Mouse (Mus musculus) midbrain, embryonic 12.5 days (tissue): ENCODE results near the gene Gfod1. TPM values are rescaled to one million over a fixed set of nuclear protein-coding genes. Genes with fewer than 3 reads are reported as not detected.

Experiments used
- ATAC-seq: fragments of 200-750 bp; cut with Nextera tagmentation; 2 replicates; pipeline ENCODE4 v1.8.0; 2017; ENCODE audit warnings: low read depth, moderate TSS enrichment, moderate library complexity; ENCODE audit not compliant: low FRiP score
- H3K27ac ChIP-seq: fragments of 300-500 bp; sonication (generic); replicated peaks from 2 replicates; pipeline ENCODE4 v1.5.1; 2016; ENCODE audit warnings: mild to moderate bottlenecking
- H3K27me3 ChIP-seq: fragments of 300-500 bp; sonication (generic); 2 replicates; pipeline ENCODE4 v1.6.1; 2016; ENCODE audit warnings: mild to moderate bottlenecking
- H3K36me3 ChIP-seq: fragments of 300-500 bp; sonication (generic); 2 replicates; pipeline ENCODE4 v1.6.1; 2016
- H3K4me1 ChIP-seq: fragments of 300-500 bp; sonication (generic); 2 replicates; pipeline ENCODE4 v1.6.1; 2016
- H3K4me2 ChIP-seq: fragments of 300-500 bp; sonication (generic); replicated peaks from 2 replicates; pipeline ENCODE4 v1.6.1; 2016; ENCODE audit warnings: mild to moderate bottlenecking, moderate library complexity
- H3K4me3 ChIP-seq: fragments of 300-500 bp; sonication (generic); 2 replicates; pipeline ENCODE4 v1.5.1; 2016; ENCODE audit warnings: mild to moderate bottlenecking
- H3K9ac ChIP-seq: fragments of 300-500 bp; sonication (generic); replicated peaks from 2 replicates; pipeline ENCODE4 v1.6.1; 2016; ENCODE audit warnings: mild to moderate bottlenecking, moderate library complexity
- H3K9me3 ChIP-seq: fragments of 300-500 bp; sonication (generic); 2 replicates; pipeline ENCODE4 v1.6.1; 2016; ENCODE audit warnings: mild to moderate bottlenecking
- WGBS: fragments of 180-500 bp; shearing (Covaris S2); methylation state at CpG from one replicate; pipeline ENCODE4 v1.1.7; 2016; 5-methylcytosine and 5-hydroxymethylcytosine counted together
- polyA plus RNA-seq: library from polyadenylated mRNA; unstranded; fragments of >200 nt; fragmentation: Nextera tagmentation; extraction: Ambion mirVana; gene quantifications from 2 replicates; pipeline ENCODE4 v1.2.1, GENCODE M21; 2016

Gene Gfod1
- polyA plus RNA-seq, 1 experiment from 2014 or later = 1.6 TPM

- no peak for ATAC-seq
- H3K4me1 ChIP-seq = no peaks in the 10 kb centered on the region
- 72% methylated on average over 3 of the region's 3 CpGs for WGBS
- H3K9me3 ChIP-seq = no peaks in the 10 kb centered on the region
- H3K4me2 ChIP-seq = no peak overlapping the region
- H3K9ac ChIP-seq = no peak overlapping the region
- H3K36me3 ChIP-seq = no peaks in the 10 kb centered on the region
- no peak overlapping the region for H3K27ac ChIP-seq
- no peaks in the 10 kb centered on the region for H3K27me3 ChIP-seq
- no peak overlapping the region for H3K4me3 ChIP-seq
These were observed 15.4 kb upstream of the Gfod1 start for GRCm38 (mm10) chr13:43319396-43319795.

- H3K4me1 ChIP-seq = no peaks in the 10 kb centered on the region
- H3K36me3 ChIP-seq = no peaks in the 10 kb centered on the region
- H3K27me3 ChIP-seq = no peaks in the 10 kb centered on the region
- no peak for ATAC-seq
- H3K4me3 ChIP-seq = no peak overlapping the region
- H3K27ac ChIP-seq = no peak overlapping the region
- no peak overlapping the region for H3K4me2 ChIP-seq
- H3K9ac ChIP-seq = no peak overlapping the region
- 81% methylated on average over 5 of the region's 5 CpGs for WGBS
- H3K9me3 ChIP-seq = no peaks in the 10 kb centered on the region
These were observed 13.4 kb upstream of the Gfod1 start for GRCm38 (mm10) chr13:43317411-43317810.

- Histone ChIP-seq H3K4me2 (no peak overlapping the region), H3K36me3 (no peaks in the 10 kb centered on the region), H3K4me1 (peaks cover 24% of the 10 kb centered on the region), H3K9me3 (peaks cover 8% of the 10 kb centered on the region), H3K27me3 (peaks cover 52% of the 10 kb centered on the region), H3K27ac (no peak overlapping the region), H3K4me3 (0 out of 2 replicates have a peak overlapping the region, but pooled peaks have one; percentile 74), H3K9ac (no peak overlapping the region)
- ATAC-seq = no peak
- WGBS = 74% methylated on average over 15 of the region's 15 CpGs
These were observed 1.4 kb upstream of the Gfod1 start for GRCm38 (mm10) chr13:43305181-43305924.

- Histone ChIP-seq H3K36me3 (no peaks in the 10 kb centered on the region), H3K4me1 (peaks cover 24% of the 10 kb centered on the region), H3K27ac (peak overlapping the region; percentile 76), H3K4me2 (peak overlapping the region; percentile 98), H3K27me3 (peaks cover 58% of the 10 kb centered on the region), H3K9ac (peak overlapping the region; percentile 75; the same call in 1 of the 2 replicates), H3K4me3 (peak overlapping the region; percentile 74), H3K9me3 (peaks cover 4% of the 10 kb centered on the region)
- 29% methylated on average over 11 of the region's 11 CpGs for WGBS
- ATAC-seq = peak; percentile 34; the same call in 1 of the 2 replicates
These were observed 728 bp upstream of the Gfod1 start for GRCm38 (mm10) chr13:43304700-43305099.

- no peaks in the 10 kb centered on the region for H3K36me3 ChIP-seq
- under 1% methylated on average over 77 of the region's 78 CpGs for WGBS
- no peaks in the 10 kb centered on the region for H3K9me3 ChIP-seq
- peak; percentile 57; the same call in 1 of the 2 replicates for ATAC-seq
- H3K27ac ChIP-seq = peak overlapping the region; percentile 76
- H3K9ac ChIP-seq = peak overlapping the region; percentile 75
- H3K4me1 ChIP-seq = peaks cover 30% of the 10 kb centered on the region
- peaks cover 64% of the 10 kb centered on the region for H3K27me3 ChIP-seq
- peak overlapping the region; percentile 98 for H3K4me2 ChIP-seq
- H3K4me3 ChIP-seq = peak overlapping the region; percentile 74
These were observed 609 bp downstream of the Gfod1 start for GRCm38 (mm10) chr13:43303161-43303965.

GRCm38 (mm10) chr13:43302651-43303160, 1.3 kb downstream of the Gfod1 start:
- peak overlapping the region; percentile 76 for H3K27ac ChIP-seq
- WGBS = 1% methylated on average over 19 of the region's 19 CpGs

GRCm38 (mm10) chr13:43302239-43302638, 1.7 kb downstream of the Gfod1 start:
- Histone ChIP-seq H3K27me3 (peaks cover 69% of the 10 kb centered on the region), H3K4me3 (peak overlapping the region; percentile 74)
- WGBS = 8% methylated on average over 11 of the region's 11 CpGs

More at GRCm38 (mm10) chr13:43302651-43303160, 1.3 kb downstream of the Gfod1 start:
- peaks cover 30% of the 10 kb centered on the region for H3K4me1 ChIP-seq
- no peaks in the 10 kb centered on the region for H3K36me3 ChIP-seq
- H3K27me3 ChIP-seq = peaks cover 64% of the 10 kb centered on the region
- no peak for ATAC-seq
- H3K4me3 ChIP-seq = peak overlapping the region; percentile 74
- no peaks in the 10 kb centered on the region for H3K9me3 ChIP-seq
- H3K4me2 ChIP-seq = peak overlapping the region; percentile 98
- peak overlapping the region; percentile 75 for H3K9ac ChIP-seq

GRCm38 (mm10) chr13:43300906-43301305, 3.1 kb downstream of the Gfod1 start:
- Histone ChIP-seq H3K9ac (no peak overlapping the region), H3K9me3 (no peaks in the 10 kb centered on the region), H3K27ac (no peak overlapping the region), H3K4me2 (peak overlapping the region; percentile 98; the same call in 1 of the 2 replicates), H3K4me3 (no peak overlapping the region), H3K27me3 (peaks cover 61% of the 10 kb centered on the region), H3K4me1 (peaks cover 30% of the 10 kb centered on the region), H3K36me3 (no peaks in the 10 kb centered on the region)
- 40% methylated on average over 9 of the region's 9 CpGs for WGBS
- ATAC-seq = no peak

More at GRCm38 (mm10) chr13:43302239-43302638, 1.7 kb downstream of the Gfod1 start:
- Histone ChIP-seq H3K4me1 (peaks cover 30% of the 10 kb centered on the region), H3K4me2 (peak overlapping the region; percentile 98), H3K36me3 (no peaks in the 10 kb centered on the region), H3K9me3 (no peaks in the 10 kb centered on the region), H3K9ac (no peak overlapping the region; the same call in 1 of the 2 replicates), H3K27ac (no peak overlapping the region)
- ATAC-seq = no peak

GRCm38 (mm10) chr13:43300366-43300765, 3.6 kb downstream of the Gfod1 start:
- 0 out of 2 replicates have a peak overlapping the region, but pooled peaks have one; percentile 98 for H3K4me2 ChIP-seq
- no peak overlapping the region for H3K27ac ChIP-seq
- no peak overlapping the region for H3K4me3 ChIP-seq
- H3K27me3 ChIP-seq = peaks cover 57% of the 10 kb centered on the region
- H3K4me1 ChIP-seq = peaks cover 30% of the 10 kb centered on the region
- no peaks in the 10 kb centered on the region for H3K36me3 ChIP-seq
- WGBS = 22% methylated on average over 5 of the region's 5 CpGs
- no peak overlapping the region for H3K9ac ChIP-seq
- no peak for ATAC-seq
- no peaks in the 10 kb centered on the region for H3K9me3 ChIP-seq

GRCm38 (mm10) chr13:43299171-43299570, 4.8 kb downstream of the Gfod1 start:
- Histone ChIP-seq H3K4me1 (peaks cover 23% of the 10 kb centered on the region), H3K27ac (no peak overlapping the region), H3K27me3 (peaks cover 46% of the 10 kb centered on the region), H3K4me3 (no peak overlapping the region), H3K36me3 (no peaks in the 10 kb centered on the region), H3K9ac (no peak overlapping the region), H3K9me3 (no peaks in the 10 kb centered on the region), H3K4me2 (no peak overlapping the region)
- 23% methylated on average over 5 of the region's 5 CpGs for WGBS
- ATAC-seq = no peak

GRCm38 (mm10) chr13:43297526-43297925, 6.4 kb downstream of the Gfod1 start:
- H3K4me1 ChIP-seq = peaks cover 16% of the 10 kb centered on the region
- peaks cover 42% of the 10 kb centered on the region for H3K27me3 ChIP-seq
- H3K27ac ChIP-seq = no peak overlapping the region
- 93% methylated on average over 5 of the region's 5 CpGs for WGBS
- H3K4me2 ChIP-seq = no peak overlapping the region
- no peaks in the 10 kb centered on the region for H3K9me3 ChIP-seq
- no peaks in the 10 kb centered on the region for H3K36me3 ChIP-seq
- H3K9ac ChIP-seq = no peak overlapping the region
- no peak overlapping the region for H3K4me3 ChIP-seq
- no peak for ATAC-seq
